ENCODE assay signal across 11 mouse cellular contexts in the genomic region with DNA sequence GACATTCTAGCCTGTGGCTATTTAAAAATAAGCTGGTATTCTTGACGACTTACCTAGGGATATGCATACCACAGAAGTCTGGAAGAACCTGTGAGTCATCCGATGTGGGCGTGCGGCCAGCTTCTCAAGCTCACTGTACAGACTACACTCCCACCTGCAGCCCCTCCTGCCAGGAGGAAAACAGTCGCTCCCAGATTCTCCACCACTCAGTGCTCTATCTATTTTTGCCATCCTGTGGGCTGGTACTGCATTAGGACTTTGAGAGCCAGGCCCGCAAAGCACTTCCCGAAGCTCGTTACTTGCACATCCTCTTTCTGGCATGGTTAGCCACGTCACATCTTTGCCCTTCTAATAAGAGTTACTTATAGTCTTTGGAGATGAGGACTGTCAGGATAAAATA. TPM values are rescaled to one million over a fixed set of nuclear protein-coding genes. Genes with fewer than 3 reads are reported as not detected.
A peak's percentile ranks its signal among the peaks of the same experiment; 100 is the strongest.
DNase-seq lines count a peak whose midpoint lies in the region; ATAC-seq and TF ChIP-seq lines count a peak whose summit lies in the region.
"Had no signal": no experiment of that assay in that cellular context is flagged by ENCODE, and none has a peak within 500 bp of the region (broad histone marks: within the 10 kb centered on the region; RNA-seq: fewer than 3 reads in every experiment).

No protein-coding gene starts in this region.

- 0 out of 2 replicates have a peak, but pooled peaks cover 7% of the 10 kb centered on the region for H3K9me3 ChIP-seq in embryonic facial prominence, embryonic 14.5 days (ENCODE audit: control insufficient read depth, low read length)
- H3K9me3 ChIP-seq in embryonic facial prominence, embryonic 10.5 days = 0 out of 2 replicates have a peak, but pooled peaks cover 4% of the 10 kb centered on the region
- no peaks in the 10 kb centered on the region for H3K9me3 ChIP-seq in MEL (replicated peaks; ENCODE audit: insufficient read depth, low read length)
- no peaks in the 10 kb centered on the region for H3K9me3 ChIP-seq in lung, postnatal 0 days (ENCODE audit: low read length)
- H3K9me3 ChIP-seq in hindbrain, embryonic 14.5 days (ENCODE audit: control insufficient read depth, low read length) = no peaks in the 10 kb centered on the region
- H3K9me3 ChIP-seq: limb, embryonic 12.5 days; neural tube, embryonic 13.5 days had no signal

- no peak overlapping the region for H3K4me2 ChIP-seq in embryonic facial prominence, embryonic 14.5 days (ENCODE audit: low read depth, low read length)
- H3K4me2 ChIP-seq in lung, postnatal 0 days (replicated peaks; ENCODE audit: low read depth, low read length) = no peak overlapping the region
- H3K4me2 ChIP-seq in hindbrain, embryonic 14.5 days (replicated peaks) = no peak overlapping the region
- H3K4me2 ChIP-seq: limb, embryonic 12.5 days; neural tube, embryonic 13.5 days had no signal

- DNase-seq in embryonic facial prominence, embryonic 14.5 days (ENCODE audit: low spot score) = peak; percentile 42
- no peak for DNase-seq in embryonic facial prominence, embryonic 10.5 days (ENCODE audit: low spot score)
- peak; percentile 28 for DNase-seq in MEL (ENCODE audit: low read depth, low spot score)
- peak; percentile 91 to 94 for DNase-seq in frontal cortex, adult 2 months (ENCODE audit: extremely low spot score in 1 of 2, low spot score in 1 of 2)
- peak; percentile 54 for DNase-seq in lung, postnatal 0 days (ENCODE audit: low spot score)
- DNase-seq in hindbrain, embryonic 14.5 days (ENCODE audit: low spot score) = no peak
- DNase-seq in gastrocnemius, postnatal 14 days = no peak
- DNase-seq in thymus, postnatal 14 days = no peak

- TF ChIP-seq CTCF in MEL (IDR thresholded peaks at IDR 0.05 in 2 of 3, conservative IDR thresholded peaks at IDR 0.05 in 1 of 3; ENCODE audit: control insufficient read depth in 1 of 3, insufficient read depth in 1 of 3, low read depth in 2 of 3, low read length in 3 of 3, poor library complexity in 1 of 3, severe bottlenecking in 1 of 3) = no peak
- TF ChIP-seq CTCF in lung, postnatal 0 days (IDR thresholded peaks at IDR 0.05) = no peak

- 81% methylated on average over 9 of the region's 9 CpGs for WGBS in embryonic facial prominence, embryonic 14.5 days
- 92% methylated on average over 9 of the region's 9 CpGs for WGBS in embryonic facial prominence, embryonic 10.5 days
- WGBS in lung, postnatal 0 days = 63% methylated on average over 9 of the region's 9 CpGs
- WGBS in hindbrain, embryonic 14.5 days = 91% methylated on average over 9 of the region's 9 CpGs

- H3K27ac ChIP-seq in embryonic facial prominence, embryonic 14.5 days (replicated peaks; ENCODE audit: low read depth, low read length) = no peak overlapping the region
- H3K27ac ChIP-seq in embryonic facial prominence, embryonic 10.5 days (replicated peaks) = no peak overlapping the region
- no peak overlapping the region for H3K27ac ChIP-seq in MEL (ENCODE audit: control insufficient read depth, low read depth, low read length)
- H3K27ac ChIP-seq in lung, postnatal 0 days (ENCODE audit: low read length) = no peak overlapping the region
- no peak overlapping the region for H3K27ac ChIP-seq in hindbrain, embryonic 14.5 days
- H3K27ac ChIP-seq: limb, embryonic 12.5 days; neural tube, embryonic 13.5 days had no signal

- no peak for TF ChIP-seq POLR2A in MEL (IDR thresholded peaks at IDR 0.05; ENCODE audit: control insufficient read depth in 1 of 2, insufficient read depth in 1 of 2, low read depth in 1 of 2, low read length in 2 of 2, poor library complexity in 1 of 2)

- intact Hi-C loops in gastrocnemius, postnatal 14 days (cut with DNase I; ENCODE audit: low total_unique reads) = no loop called here

- peaks cover 61% of the 10 kb centered on the region for H3K36me3 ChIP-seq in embryonic facial prominence, embryonic 14.5 days (ENCODE audit: control insufficient read depth, insufficient read depth, low read length)
- peaks cover 89% of the 10 kb centered on the region for H3K36me3 ChIP-seq in embryonic facial prominence, embryonic 10.5 days (replicated peaks)
- H3K36me3 ChIP-seq in MEL (ENCODE audit: control insufficient read depth in 1 of 2, insufficient read depth in 2 of 2, low read length in 2 of 2) = no peaks in the 10 kb centered on the region
- H3K36me3 ChIP-seq in lung, postnatal 0 days (ENCODE audit: insufficient read depth, low read length) = peaks cover 14% of the 10 kb centered on the region
- H3K36me3 ChIP-seq in hindbrain, embryonic 14.5 days (replicated peaks; ENCODE audit: control insufficient read depth, insufficient read depth) = peaks cover 44% of the 10 kb centered on the region

- no peaks in the 10 kb centered on the region for H3K4me1 ChIP-seq in embryonic facial prominence, embryonic 14.5 days (ENCODE audit: control insufficient read depth, insufficient read depth, low read length)
- H3K4me1 ChIP-seq in embryonic facial prominence, embryonic 10.5 days = no peaks in the 10 kb centered on the region
- H3K4me1 ChIP-seq in MEL (ENCODE audit: control insufficient read depth in 1 of 2, insufficient read depth in 2 of 2, low read length in 2 of 2) = no peaks in the 10 kb centered on the region
- H3K4me1 ChIP-seq in lung, postnatal 0 days (ENCODE audit: insufficient read depth, low read depth, low read length) = no peaks in the 10 kb centered on the region
- no peaks in the 10 kb centered on the region for H3K4me1 ChIP-seq in hindbrain, embryonic 14.5 days (replicated peaks; ENCODE audit: control insufficient read depth, insufficient read depth, low read length)
- H3K4me1 ChIP-seq: limb, embryonic 12.5 days; neural tube, embryonic 13.5 days had no signal

- TF ChIP-seq EP300 in MEL (IDR thresholded peaks at IDR 0.05; ENCODE audit: low read depth in 1 of 2, low read length in 2 of 2) = no peak
- no peak for TF ChIP-seq EP300 in lung, postnatal 0 days (IDR thresholded peaks at IDR 0.05)

- ATAC-seq in embryonic facial prominence, embryonic 14.5 days (ENCODE audit: low read depth) = no peak
- peak; percentile 62 for ATAC-seq in lung, postnatal 0 days
- no peak for ATAC-seq in hindbrain, embryonic 14.5 days (ENCODE audit: low FRiP score)
- ATAC-seq: CD4-positive, CD25-positive, alpha-beta regulatory T cell, adult 4 months had no signal

- H3K9ac ChIP-seq in embryonic facial prominence, embryonic 14.5 days (ENCODE audit: low read depth, low read length) = no peak overlapping the region
- H3K9ac ChIP-seq in MEL (ENCODE audit: control insufficient read depth, low read depth, low read length, poor library complexity, severe bottlenecking) = no peak overlapping the region
- H3K9ac ChIP-seq in lung, postnatal 0 days (replicated peaks; ENCODE audit: low read depth) = no peak overlapping the region
- no peak overlapping the region for H3K9ac ChIP-seq in hindbrain, embryonic 14.5 days
- H3K9ac ChIP-seq: limb, embryonic 12.5 days; neural tube, embryonic 13.5 days had no signal

- H3K79me2 ChIP-seq in MEL (ENCODE audit: control insufficient read depth, insufficient read depth, low read length, poor library complexity) = no peaks in the 10 kb centered on the region

- H3K4me3 ChIP-seq in embryonic facial prominence, embryonic 14.5 days (ENCODE audit: low read depth, low read length) = no peak overlapping the region
- no peak overlapping the region for H3K4me3 ChIP-seq in embryonic facial prominence, embryonic 10.5 days
- no peak overlapping the region for H3K4me3 ChIP-seq in MEL (ENCODE audit: control insufficient read depth in 1 of 2, insufficient read depth in 1 of 2, low read depth in 2 of 2, low read length in 2 of 2)
- no peak overlapping the region for H3K4me3 ChIP-seq in lung, postnatal 0 days (ENCODE audit: low read depth, low read length)
- no peak overlapping the region for H3K4me3 ChIP-seq in hindbrain, embryonic 14.5 days (replicated peaks; ENCODE audit: low read length)
- H3K4me3 ChIP-seq: limb, embryonic 12.5 days; neural tube, embryonic 13.5 days had no signal

- no peaks in the 10 kb centered on the region for H3K27me3 ChIP-seq in embryonic facial prominence, embryonic 14.5 days (replicated peaks; ENCODE audit: control insufficient read depth, insufficient read depth, low read length)
- no peaks in the 10 kb centered on the region for H3K27me3 ChIP-seq in embryonic facial prominence, embryonic 10.5 days (replicated peaks; ENCODE audit: low read depth, poor library complexity, severe bottlenecking)
- H3K27me3 ChIP-seq in MEL (ENCODE audit: control insufficient read depth in 1 of 2, insufficient read depth in 2 of 2, low read length in 2 of 2) = no peaks in the 10 kb centered on the region
- no peaks in the 10 kb centered on the region for H3K27me3 ChIP-seq in lung, postnatal 0 days (replicated peaks; ENCODE audit: insufficient read depth, low read length)
- no peaks in the 10 kb centered on the region for H3K27me3 ChIP-seq in hindbrain, embryonic 14.5 days (ENCODE audit: control insufficient read depth, insufficient read depth, low read length)
- H3K27me3 ChIP-seq: limb, embryonic 12.5 days; neural tube, embryonic 13.5 days had no signal

- no peak for TF ChIP-seq RAD21 in MEL (IDR thresholded peaks at IDR 0.05; ENCODE audit: low read depth, low read length)

TF ChIP-seq in MEL, 35 proteins besides CTCF, POLR2A, EP300 and RAD21 (continues in another document):
- no peak for TF ChIP-seq ELF1 (IDR thresholded peaks at IDR 0.05; ENCODE audit: low read depth, low read length)

RNA-seq across cellular contexts. Expression of gene Rnf169, which starts 32.9 kb away (rescaled TPM):
- polyA plus RNA-seq in embryonic facial prominence, embryonic 14.5 days (2014; fragmentation: Nextera tagmentation; extraction: Ambion mirVana) = 5.9 and 6.4 TPM in 2 replicates
- polyA plus RNA-seq in embryonic facial prominence, embryonic 10.5 days (2016; fragmentation: Nextera tagmentation; extraction: Ambion mirVana) = 5.4 and 5.7 TPM in 2 replicates
- total RNA-seq in MEL (2012; rRNA removed) = 5.9 and 6.2 TPM in 2 replicates
- polyA plus RNA-seq in MEL (2012; ENCODE audit: insufficient read depth in 1 of 2, insufficient read length in 2 of 2, low read depth in 1 of 2, low replicate concordance in 2 of 2, missing spikeins in 1 of 2) = 1 to 10 TPM in 1 of 2 experiments, not detected in 1; 7.2 TPM
- polyA plus RNA-seq in frontal cortex, adult 2 months (2012; rRNA removed) = 20.2 and 22.0 TPM in 2 replicates
- polyA plus RNA-seq in lung, postnatal 0 days (2015; fragmentation: Nextera tagmentation; extraction: Ambion mirVana) = 3.8 and 4.2 TPM in 2 replicates
- polyA plus RNA-seq in hindbrain, embryonic 14.5 days (2014; fragmentation: Nextera tagmentation; extraction: Ambion mirVana) = 5.3 and 5.8 TPM in 2 replicates
- 1 to 10 TPM; 6.4 to 7.4 TPM for total RNA-seq in gastrocnemius, postnatal 14 days (2021)

RNA-seq across cellular contexts. Expression of gene Chrdl2, which starts 58.6 kb away (rescaled TPM):
- polyA plus RNA-seq in embryonic facial prominence, embryonic 14.5 days (2014; fragmentation: Nextera tagmentation; extraction: Ambion mirVana) = 1.9 and 2.0 TPM in 2 replicates
- polyA plus RNA-seq in embryonic facial prominence, embryonic 10.5 days (2016; fragmentation: Nextera tagmentation; extraction: Ambion mirVana) = 0.71 and 0.77 TPM in 2 replicates
- not detected in 2 replicates for total RNA-seq in MEL (2012; rRNA removed)
- under 1 TPM in 1 of 2 experiments, not detected in 1; 0.08 TPM for polyA plus RNA-seq in MEL (2012; ENCODE audit: insufficient read depth in 1 of 2, insufficient read length in 2 of 2, low read depth in 1 of 2, low replicate concordance in 2 of 2, missing spikeins in 1 of 2)
- 0.36 and 0.65 TPM in 2 replicates for polyA plus RNA-seq in frontal cortex, adult 2 months (2012; rRNA removed)
- 0.11 TPM in 1 of 2 replicates, not detected in the other for polyA plus RNA-seq in lung, postnatal 0 days (2015; fragmentation: Nextera tagmentation; extraction: Ambion mirVana)
- 0.31 and 0.67 TPM in 2 replicates for polyA plus RNA-seq in hindbrain, embryonic 14.5 days (2014; fragmentation: Nextera tagmentation; extraction: Ambion mirVana)
- 1 to 10 TPM; 1.5 to 3.0 TPM for total RNA-seq in gastrocnemius, postnatal 14 days (2021)
- polyA plus RNA-seq: CD4-positive, CD25-positive, alpha-beta regulatory T cell, adult 4 months had no signal

Comparison
In these comparisons a context has a peak if more than half of its experiments do, and no peak if none do; other contexts are left out.
1. DNase-seq: peak in embryonic facial prominence, embryonic 14.5 days (single experiment), MEL (single experiment), frontal cortex, adult 2 months (2 of 2) and lung, postnatal 0 days (single experiment); none in embryonic facial prominence, embryonic 10.5 days (single experiment), hindbrain, embryonic 14.5 days (single experiment), gastrocnemius, postnatal 14 days (single experiment) and thymus, postnatal 14 days (single experiment).